Mouse (Mus musculus) embryonic facial prominence, embryonic 15.5 days (tissue): ENCODE measurements around the gene Cep63. TPM values are rescaled to one million over a fixed set of nuclear protein-coding genes. Genes with fewer than 3 reads are reported as not detected.

ENCODE experiments used
- ATAC-seq: fragments of 200-750 bp; cut with Nextera tagmentation; 2 replicates; pipeline ENCODE4 v1.8.0; 2017; ENCODE audit warnings: low read depth, moderate TSS enrichment; ENCODE audit not compliant: insufficient number of reproducible peaks, low FRiP score, low TSS enrichment
- H3K27ac ChIP-seq: fragments of 300-500 bp; sonication (generic); replicated peaks from 2 replicates; pipeline ENCODE4 v1.5.1; 2015; ENCODE audit warnings: mild to moderate bottlenecking, inconsistent platforms
- H3K27me3 ChIP-seq: fragments of 300-500 bp; sonication (generic); 2 replicates; pipeline ENCODE4 v1.6.1; 2015; ENCODE audit warnings: inconsistent platforms
- H3K36me3 ChIP-seq: fragments of 300-500 bp; sonication (generic); 2 replicates; pipeline ENCODE4 v1.6.1; 2015; ENCODE audit warnings: mild to moderate bottlenecking, inconsistent platforms
- H3K4me1 ChIP-seq: fragments of 300-500 bp; sonication (generic); 2 replicates; pipeline ENCODE4 v1.6.1; 2015; ENCODE audit warnings: inconsistent platforms
- H3K4me2 ChIP-seq: fragments of 300-500 bp; sonication (generic); replicated peaks from 2 replicates; pipeline ENCODE4 v1.6.1; 2015; ENCODE audit warnings: mild to moderate bottlenecking, inconsistent platforms
- H3K4me3 ChIP-seq: fragments of 300-500 bp; sonication (generic); replicated peaks from 2 replicates; pipeline ENCODE4 v1.5.1; 2015; ENCODE audit warnings: mild to moderate bottlenecking, inconsistent platforms
- H3K9ac ChIP-seq: fragments of 300-500 bp; sonication (generic); 2 replicates; pipeline ENCODE4 v1.6.1; 2015; ENCODE audit warnings: inconsistent platforms
- H3K9me3 ChIP-seq: fragments of 300-500 bp; sonication (generic); replicated peaks from 2 replicates; pipeline ENCODE4 v1.6.1; 2016; ENCODE audit warnings: inconsistent platforms
- WGBS: fragments of 180-500 bp; shearing (Covaris S2); methylation state at CpG from one replicate; pipeline ENCODE4 v1.1.7; 2015; 5-methylcytosine and 5-hydroxymethylcytosine counted together
- polyA plus RNA-seq: library from polyadenylated mRNA; unstranded; fragments of >200 nt; fragmentation: Nextera tagmentation; extraction: Ambion mirVana; gene quantifications from 2 replicates; pipeline ENCODE4 v1.2.1, GENCODE M21; 2015

The Cep63 gene
- polyA plus RNA-seq, 1 experiment from 2014 or later, result 49.3 TPM

DNA sequence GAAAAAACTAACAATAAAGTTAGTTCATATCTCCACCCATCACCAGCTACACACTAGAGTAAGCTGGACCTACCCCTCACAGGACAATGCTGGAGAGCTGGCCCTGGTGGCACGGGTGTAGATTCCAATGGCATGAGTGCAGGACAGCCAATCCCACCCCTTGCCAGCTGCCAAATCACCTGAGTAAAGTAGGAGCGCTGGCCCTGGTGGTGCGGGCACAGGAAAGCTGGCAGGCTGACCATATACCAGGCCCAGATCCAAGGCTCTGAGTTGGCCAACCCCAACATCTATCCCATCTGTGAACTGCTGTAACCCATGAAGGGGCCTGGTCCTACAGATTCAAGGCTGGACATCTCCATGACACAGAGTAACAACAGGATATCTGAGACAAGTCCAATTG lies 17.1 kb downstream of the Cep63 start:
- Histone ChIP-seq H3K9me3 (no peaks in the 10 kb centered on the region), H3K4me2 (no peak overlapping the region), H3K4me1 (no peaks in the 10 kb centered on the region), H3K9ac (no peak overlapping the region), H3K4me3 (no peak overlapping the region), H3K36me3 (peaks cover 35% of the 10 kb centered on the region), H3K27ac (no peak overlapping the region), H3K27me3 (no peaks in the 10 kb centered on the region)
- ATAC-seq, result no peak
- WGBS, result 88% methylated on average over 3 of the region's 3 CpGs

DNA sequence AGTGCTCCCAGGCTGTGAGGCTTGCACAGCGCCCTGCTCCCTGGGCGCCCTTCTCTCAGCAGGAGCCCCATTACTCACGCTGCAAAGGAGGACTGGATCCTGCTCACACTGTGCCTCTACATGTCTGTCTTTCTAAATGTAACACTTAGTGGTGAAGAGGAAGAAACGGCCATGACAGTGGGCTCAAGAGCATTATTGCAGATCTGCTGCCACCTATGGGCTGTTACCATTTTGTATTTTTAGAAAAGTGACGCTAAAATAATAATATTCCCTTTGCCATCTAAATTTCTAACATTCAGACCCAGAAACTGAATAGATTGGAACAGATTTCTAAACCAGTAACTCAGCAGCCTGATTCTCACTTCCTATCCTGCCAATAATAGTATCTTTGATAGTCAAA lies 18.9 kb downstream of the Cep63 start:
- Histone ChIP-seq H3K4me2 (no peak overlapping the region), H3K27ac (no peak overlapping the region), H3K4me3 (no peak overlapping the region), H3K9ac (no peak overlapping the region), H3K4me1 (no peaks in the 10 kb centered on the region), H3K27me3 (no peaks in the 10 kb centered on the region), H3K36me3 (peaks cover 23% of the 10 kb centered on the region), H3K9me3 (no peaks in the 10 kb centered on the region)
- no peak for ATAC-seq
- WGBS, result 66% methylated on average over 5 of the region's 5 CpGs

- Histone ChIP-seq H3K27me3 (no peaks in the 10 kb centered on the region), H3K9me3 (no peaks in the 10 kb centered on the region), H3K4me2 (no peak overlapping the region), H3K4me3 (no peak overlapping the region), H3K27ac (no peak overlapping the region), H3K36me3 (peaks cover 14% of the 10 kb centered on the region), H3K9ac (no peak overlapping the region), H3K4me1 (no peaks in the 10 kb centered on the region)
- WGBS, result 73% methylated on average over 6 of the region's 6 CpGs
- ATAC-seq, result no peak
These were observed 21.2 kb downstream of the Cep63 start for GRCm38 (mm10) chr9:102605162-102605561.

DNA sequence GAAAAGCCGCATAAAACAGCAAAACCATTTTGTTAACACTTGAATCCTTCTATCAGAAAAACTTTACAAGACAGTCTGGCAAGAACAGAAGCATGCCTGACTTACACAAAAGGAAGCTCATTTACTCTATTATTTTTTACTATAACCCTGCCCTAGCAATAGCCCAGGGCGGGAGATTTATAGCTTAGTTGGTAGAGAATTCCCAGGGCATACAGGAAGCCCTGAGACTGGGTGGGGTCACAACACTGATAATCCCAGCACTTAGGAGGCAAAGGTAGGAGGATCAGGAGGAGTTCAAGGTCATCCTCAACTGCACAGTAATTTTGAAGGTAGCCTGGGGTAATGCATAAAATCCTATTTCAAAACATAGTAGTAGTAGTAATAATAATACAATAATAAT lies 24.7 kb downstream of the Cep63 start:
- 85% methylated on average over 2 of the region's 2 CpGs for WGBS
- no peak for ATAC-seq
- no peak overlapping the region for H3K9ac ChIP-seq

GRCm38 (mm10) chr9:102601187-102601586 lies 25.1 kb downstream of the Cep63 start:
- no peaks in the 10 kb centered on the region for H3K4me1 ChIP-seq
- H3K27me3 ChIP-seq, result no peaks in the 10 kb centered on the region
- no peaks in the 10 kb centered on the region for H3K9me3 ChIP-seq
- H3K27ac ChIP-seq, result no peak overlapping the region
- no peak overlapping the region for H3K4me2 ChIP-seq
- 0 out of 2 replicates have a peak, but pooled peaks cover 17% of the 10 kb centered on the region for H3K36me3 ChIP-seq
- 89% methylated on average over 2 of the region's 2 CpGs for WGBS
- no peak overlapping the region for H3K4me3 ChIP-seq
- H3K9ac ChIP-seq, result no peak overlapping the region
- no peak for ATAC-seq

More for the DNA sequence above, 24.7 kb downstream of the Cep63 start:
- Histone ChIP-seq H3K4me2 (no peak overlapping the region), H3K27ac (no peak overlapping the region), H3K36me3 (0 out of 2 replicates have a peak, but pooled peaks cover 14% of the 10 kb centered on the region), H3K4me3 (no peak overlapping the region), H3K27me3 (no peaks in the 10 kb centered on the region), H3K9me3 (no peaks in the 10 kb centered on the region), H3K4me1 (no peaks in the 10 kb centered on the region)

DNA sequence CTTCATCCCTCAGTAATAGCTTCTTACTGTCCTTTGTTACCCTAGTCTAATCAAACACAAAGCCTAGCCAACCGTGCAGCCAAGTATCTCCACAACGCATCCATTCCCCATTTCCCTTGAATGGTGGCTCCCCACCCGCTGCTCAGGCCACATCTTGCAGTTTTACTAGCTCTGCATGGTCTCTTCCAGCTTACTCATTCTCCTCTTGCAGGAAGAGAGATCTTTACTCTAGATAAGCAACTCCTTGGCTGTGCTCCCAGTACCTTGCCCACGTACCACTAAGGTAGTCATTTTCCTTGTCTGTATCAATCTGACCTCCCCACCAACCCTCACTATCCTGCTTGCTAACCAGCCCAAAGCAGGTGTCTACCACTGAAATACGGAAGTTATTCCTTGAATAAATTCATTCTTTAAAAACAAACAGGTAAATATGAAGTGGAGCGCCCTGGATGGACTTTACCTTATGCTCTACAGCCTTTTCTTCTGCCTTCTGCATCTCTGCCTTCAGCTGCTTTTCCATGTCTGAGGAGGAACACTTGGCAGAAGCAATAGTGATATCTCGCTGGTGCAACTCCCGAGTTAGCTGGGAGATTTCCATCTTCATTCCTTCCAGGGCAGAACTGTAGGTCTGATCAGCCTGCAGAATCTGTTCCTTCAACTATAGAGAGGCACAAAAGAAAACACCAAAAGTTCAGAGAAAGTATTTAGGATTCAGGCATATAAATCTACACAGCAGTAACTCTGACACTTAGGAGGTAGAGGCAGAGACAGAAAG lies 30.5 kb downstream of the Cep63 start:
- Histone ChIP-seq H3K27me3 (no peaks in the 10 kb centered on the region), H3K4me3 (no peak overlapping the region), H3K4me2 (no peak overlapping the region), H3K9ac (no peak overlapping the region), H3K27ac (no peak overlapping the region), H3K4me1 (no peaks in the 10 kb centered on the region), H3K9me3 (no peaks in the 10 kb centered on the region), H3K36me3 (peaks cover 38% of the 10 kb centered on the region)
- 77% methylated on average over 8 of the region's 8 CpGs for WGBS
- no peak for ATAC-seq

DNA sequence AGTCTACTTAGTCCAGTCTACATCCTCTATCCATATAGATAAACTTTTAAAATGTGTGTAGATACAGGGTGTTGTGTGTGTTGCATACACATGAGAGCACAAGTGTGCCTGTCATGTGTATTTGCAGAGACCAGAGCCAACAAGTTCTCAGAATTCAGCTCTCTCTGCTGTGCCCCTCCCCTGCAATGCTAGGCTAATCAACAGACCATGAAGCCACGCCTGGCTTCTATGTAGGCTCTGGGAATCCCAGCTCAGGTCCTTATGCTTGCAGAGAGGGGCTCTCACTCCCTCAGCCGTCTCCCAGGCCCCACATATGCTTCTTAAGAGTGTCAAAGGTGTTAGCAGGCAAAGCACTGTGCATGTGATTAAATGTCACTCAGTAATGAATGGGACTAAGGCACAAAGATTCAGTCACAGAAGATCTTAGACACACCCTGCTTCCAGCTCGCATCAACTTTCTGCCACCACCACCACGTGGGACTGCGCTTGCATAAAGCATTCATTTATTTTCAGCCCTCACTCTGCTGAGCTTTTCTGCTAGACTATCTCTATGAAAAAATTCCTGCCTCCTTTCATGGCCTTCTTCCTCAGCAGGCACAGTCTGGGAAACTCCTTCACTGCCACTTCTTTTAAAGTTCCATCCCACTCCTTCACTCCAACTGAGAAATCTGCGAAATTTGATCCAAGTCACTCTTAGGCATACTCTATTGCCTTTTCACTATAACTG lies 31.5 kb downstream of the Cep63 start:
- H3K9me3 ChIP-seq, result no peaks in the 10 kb centered on the region
- H3K27me3 ChIP-seq, result no peaks in the 10 kb centered on the region
- no peak for ATAC-seq
- no peak overlapping the region for H3K27ac ChIP-seq
- peaks cover 38% of the 10 kb centered on the region for H3K36me3 ChIP-seq
- 60% methylated on average over 6 of the region's 6 CpGs for WGBS
- no peak overlapping the region for H3K4me2 ChIP-seq
- H3K4me1 ChIP-seq, result no peaks in the 10 kb centered on the region
- no peak overlapping the region for H3K9ac ChIP-seq
- no peak overlapping the region for H3K4me3 ChIP-seq

- ATAC-seq, result no peak
- Histone ChIP-seq H3K36me3 (peaks cover 22% of the 10 kb centered on the region), H3K4me3 (no peak overlapping the region), H3K4me1 (no peaks in the 10 kb centered on the region), H3K9me3 (no peaks in the 10 kb centered on the region), H3K27me3 (no peaks in the 10 kb centered on the region), H3K9ac (no peak overlapping the region), H3K27ac (no peak overlapping the region), H3K4me2 (no peak overlapping the region)
- WGBS, result 76% methylated on average over 5 of the region's 5 CpGs
These were observed 39.0 kb downstream of the Cep63 start for GRCm38 (mm10) chr9:102587347-102587746.

GRCm38 (mm10) chr9:102581921-102582469 lies 44.3 kb downstream of the Cep63 start:
- H3K4me1 ChIP-seq, result no peaks in the 10 kb centered on the region

GRCm38 (mm10) chr9:102577480-102577879 lies 48.9 kb downstream of the Cep63 start:
- H3K4me2 ChIP-seq, result no peak overlapping the region
- no peaks in the 10 kb centered on the region for H3K4me1 ChIP-seq
- no peaks in the 10 kb centered on the region for H3K9me3 ChIP-seq
- no peak overlapping the region for H3K9ac ChIP-seq
- H3K27ac ChIP-seq, result no peak overlapping the region
- 52% methylated on average over 5 of the region's 5 CpGs for WGBS
- no peak for ATAC-seq
- H3K4me3 ChIP-seq, result no peak overlapping the region
- no peaks in the 10 kb centered on the region for H3K36me3 ChIP-seq
- H3K27me3 ChIP-seq, result no peaks in the 10 kb centered on the region

More at GRCm38 (mm10) chr9:102581921-102582469, 44.3 kb downstream of the Cep63 start:
- ATAC-seq, result no peak
- Histone ChIP-seq H3K27me3 (no peaks in the 10 kb centered on the region), H3K9ac (no peak overlapping the region), H3K27ac (no peak overlapping the region), H3K36me3 (peaks cover 22% of the 10 kb centered on the region), H3K4me2 (no peak overlapping the region), H3K4me3 (no peak overlapping the region), H3K9me3 (no peaks in the 10 kb centered on the region)
- 74% methylated on average over 12 of the region's 12 CpGs for WGBS

DNA sequence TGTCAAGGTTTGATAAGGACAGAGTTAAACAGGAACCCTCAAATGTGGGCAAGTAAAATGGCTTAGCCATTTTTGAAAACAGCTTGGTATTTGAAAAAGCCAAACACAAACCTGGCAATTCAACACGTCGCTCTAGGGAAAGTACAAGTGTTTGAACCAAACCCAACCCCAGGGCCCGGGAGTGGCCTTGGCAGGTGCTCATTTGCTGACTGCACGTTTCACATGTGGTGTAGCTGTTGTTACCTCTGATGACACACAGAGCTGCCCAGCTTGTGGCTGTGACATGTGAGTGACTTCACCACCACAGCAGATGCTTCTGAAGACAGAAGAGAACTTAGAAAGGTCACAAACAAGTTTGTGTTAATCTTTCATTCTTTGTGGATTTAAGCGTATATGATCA lies 53.4 kb downstream of the Cep63 start:
- H3K4me2 ChIP-seq, result no peak overlapping the region
- no peak for ATAC-seq
- no peak overlapping the region for H3K27ac ChIP-seq
- no peaks in the 10 kb centered on the region for H3K27me3 ChIP-seq
- 62% methylated on average over 5 of the region's 5 CpGs for WGBS
- H3K4me3 ChIP-seq, result no peak overlapping the region
- no peaks in the 10 kb centered on the region for H3K4me1 ChIP-seq
- no peaks in the 10 kb centered on the region for H3K9me3 ChIP-seq
- H3K36me3 ChIP-seq, result no peaks in the 10 kb centered on the region
- no peak overlapping the region for H3K9ac ChIP-seq
